Mouse (Mus musculus) liver, adult 2 months (tissue): Measurements from ENCODE around the gene Invs.

Experiments
- CTCF ChIP-seq: fragments of 200-500 bp; IDR thresholded peaks from 2 replicates; pipeline ENCODE4 v1.5.1; 2011; ENCODE audit warnings: low read depth, low read length, control low read depth
- POLR2A ChIP-seq: fragments of 200-500 bp; IDR thresholded peaks from 2 replicates; pipeline ENCODE4 v1.6.1; 2011; ENCODE audit warnings: low read length, control low read depth; ENCODE audit not compliant: insufficient read depth; ENCODE audit errors: extremely low read depth

DNA sequence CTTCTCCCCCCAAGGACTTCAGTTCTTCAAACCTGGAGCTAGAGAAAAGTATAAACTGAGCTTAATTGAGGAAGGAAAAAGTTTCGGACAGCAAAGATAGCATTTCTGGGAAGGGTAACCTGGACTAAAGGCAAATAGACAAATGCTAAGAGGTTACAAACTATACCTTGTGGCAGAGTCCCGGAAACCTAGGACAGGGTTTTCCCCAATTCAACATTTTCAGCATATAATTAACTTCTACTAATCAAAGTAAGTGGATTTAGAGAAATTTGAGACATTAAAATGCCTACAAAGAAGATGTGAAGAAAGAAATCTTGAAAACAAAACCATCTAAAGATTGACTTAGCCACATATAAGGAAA is 194.1 kb downstream of the Invs start:
- TF ChIP-seq CTCF = no peak
- no peak for TF ChIP-seq POLR2A
